Mouse (Mus musculus): ENCODE measurements around the gene Baiap2l1. TPM values are rescaled to one million over a fixed set of nuclear protein-coding genes. Genes with fewer than 3 reads are reported as not detected.
A peak's percentile ranks its signal among the peaks of the same experiment; 100 is the strongest.

Gene Baiap2l1
- 6.9 and 7.3 TPM in 2 replicates for polyA plus RNA-seq (2015; fragmentation: Nextera tagmentation; extraction: Ambion mirVana)

DNA sequence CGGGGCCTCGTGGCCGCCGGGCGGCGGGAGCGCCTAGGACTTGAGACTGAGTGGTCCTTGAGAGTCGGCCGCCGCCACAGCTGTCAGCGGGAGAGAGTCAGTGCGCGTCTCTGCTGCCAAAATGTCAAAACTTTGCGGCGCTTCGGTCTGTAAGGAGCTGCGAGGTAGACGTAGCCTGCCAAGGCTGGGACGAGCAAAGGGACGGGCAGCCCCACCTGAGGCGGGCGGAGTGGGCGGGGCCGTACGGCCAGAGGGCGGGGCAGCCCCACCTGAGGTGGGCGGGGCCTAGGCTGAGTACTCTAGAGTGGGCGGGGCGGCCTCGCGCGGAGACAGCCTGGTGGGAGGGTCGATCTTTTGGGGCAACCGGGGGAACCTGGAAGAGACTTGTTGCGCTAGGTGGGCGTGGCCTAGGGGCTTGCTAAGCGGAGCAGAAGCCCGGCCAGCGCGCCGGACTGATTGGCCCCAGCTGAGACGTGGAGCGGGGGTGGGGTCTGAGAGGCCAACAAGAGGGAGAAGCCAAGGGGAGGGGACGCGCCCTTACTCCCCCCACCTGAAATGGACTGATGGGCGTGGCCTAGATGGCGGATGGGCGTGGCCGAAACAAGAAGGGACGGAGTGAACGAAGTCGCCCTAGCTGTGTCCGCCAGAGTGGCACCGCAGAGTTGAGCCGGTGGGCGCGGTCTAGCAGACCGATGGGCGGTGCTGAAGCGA, at the start of gene Baiap2l1:
TSS of gene Baiap2l1 (minus strand) at position 232 of the 711 bp plus-strand sequence.
- WGBS, result under 1% methylated on average over 58 of the region's 60 CpGs

DNA sequence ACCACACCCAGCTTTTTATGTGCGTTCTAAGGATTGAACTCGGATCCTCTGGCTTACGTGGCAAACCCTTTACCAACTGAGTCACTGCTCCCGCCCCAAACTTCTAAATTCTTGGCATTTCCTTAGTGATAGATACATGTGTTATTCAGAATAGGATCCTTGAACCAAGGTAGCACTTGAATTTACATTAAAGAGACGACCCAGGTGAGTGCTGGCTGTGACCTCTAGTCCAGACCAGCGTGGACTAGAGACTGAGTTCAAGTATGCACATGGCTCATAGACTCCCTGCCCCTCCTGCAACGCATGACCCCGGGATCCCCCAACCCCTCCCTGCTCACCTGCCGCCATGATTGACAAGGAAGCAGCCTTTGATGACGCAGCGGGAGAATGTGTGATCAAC, 48.3 kb upstream of the Baiap2l1 start:
- WGBS, result 86% methylated on average over 11 of the region's 11 CpGs

More for the DNA sequence above, at the start of gene Baiap2l1:
- Histone ChIP-seq H3K9ac (peak within 1 kb of the TSS; percentile 72), H3K9me3 (no peaks in the 10 kb centered on the region), H3K27ac (peak within 1 kb of the TSS; percentile 28), H3K27me3 (no peaks in the 10 kb centered on the region), H3K36me3 (no peaks in the 10 kb centered on the region), H3K4me3 (peak within 1 kb of the TSS; percentile 62), H3K4me2 (replicated peaks) (peak within 1 kb of the TSS; percentile 90), H3K4me1 (peaks cover 8% of the 10 kb centered on the region; the same call in 1 of the 2 replicates)
- ATAC-seq (ENCODE audit: low FRiP score, low read depth), result peak; percentile 96

DNA sequence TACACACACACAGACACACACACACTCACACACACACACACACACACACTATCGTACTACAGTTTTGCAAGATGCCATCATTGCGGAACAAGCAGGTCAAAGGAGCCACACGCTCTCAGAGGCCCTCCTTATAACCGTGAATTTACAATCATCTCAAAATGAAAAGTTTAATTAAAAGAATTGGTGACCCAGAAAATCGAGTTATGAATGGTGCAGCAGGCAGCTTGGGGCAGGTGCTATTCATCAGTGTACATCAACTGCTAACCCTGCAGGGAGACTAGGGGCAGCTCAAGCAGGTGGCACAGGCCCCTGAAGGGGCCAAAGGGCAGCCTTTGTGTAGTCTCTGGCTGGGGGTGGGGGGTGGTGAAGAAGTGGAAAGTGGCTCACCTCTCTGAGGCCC, 42.9 kb upstream of the Baiap2l1 start:
- Histone ChIP-seq H3K9me3 (peaks cover 8% of the 10 kb centered on the region; the same call in 1 of the 2 replicates), H3K27me3 (no peaks in the 10 kb centered on the region), H3K9ac (no peak overlapping the region), H3K27ac (no peak overlapping the region), H3K36me3 (no peaks in the 10 kb centered on the region), H3K4me1 (peaks cover 17% of the 10 kb centered on the region), H3K4me2 (replicated peaks) (no peak overlapping the region), H3K4me3 (no peak overlapping the region)
- no peak for ATAC-seq (ENCODE audit: low FRiP score, low read depth)
- 69% methylated on average over 5 of the region's 5 CpGs for WGBS

More for the DNA sequence above, 48.3 kb upstream of the Baiap2l1 start:
- Histone ChIP-seq H3K9ac (no peak overlapping the region), H3K4me3 (no peak overlapping the region), H3K27me3 (no peaks in the 10 kb centered on the region), H3K36me3 (no peaks in the 10 kb centered on the region), H3K9me3 (no peaks in the 10 kb centered on the region), H3K27ac (no peak overlapping the region), H3K4me1 (peaks cover 6% of the 10 kb centered on the region; the same call in 1 of the 2 replicates), H3K4me2 (replicated peaks) (no peak overlapping the region)
- ATAC-seq (ENCODE audit: low FRiP score, low read depth), result no peak

DNA sequence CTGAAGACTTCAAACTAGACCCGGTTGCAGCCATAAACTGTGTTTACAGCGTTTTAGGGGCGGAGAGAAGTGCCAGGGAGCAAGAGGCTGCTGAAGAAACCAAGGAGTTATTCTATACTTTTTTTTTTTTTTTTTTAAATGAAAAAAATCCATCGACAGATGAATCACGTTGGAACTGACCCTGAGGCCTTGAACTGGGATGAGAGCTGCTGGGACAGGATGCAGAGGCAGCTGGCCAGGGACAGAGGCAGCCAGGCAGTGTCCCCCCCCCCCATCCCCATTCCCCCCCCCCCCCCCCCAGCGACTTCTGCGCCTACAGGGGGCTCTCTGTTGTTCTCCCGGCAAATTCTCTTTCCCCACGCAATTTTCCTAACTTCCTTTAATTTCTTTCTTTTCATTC, 39.7 kb upstream of the Baiap2l1 start:
- H3K4me2 ChIP-seq (replicated peaks), result no peak overlapping the region; the same call in 1 of the 2 replicates
- H3K27me3 ChIP-seq, result no peaks in the 10 kb centered on the region
- peaks cover 17% of the 10 kb centered on the region for H3K4me1 ChIP-seq
- H3K36me3 ChIP-seq, result no peaks in the 10 kb centered on the region
- H3K27ac ChIP-seq, result no peak overlapping the region
- H3K4me3 ChIP-seq, result no peak overlapping the region
- peaks cover 10% of the 10 kb centered on the region; the same call in 1 of the 2 replicates for H3K9me3 ChIP-seq
- 6% methylated on average over 5 of the region's 9 CpGs for WGBS
- no peak overlapping the region for H3K9ac ChIP-seq
- no peak for ATAC-seq (ENCODE audit: low FRiP score, low read depth)

DNA sequence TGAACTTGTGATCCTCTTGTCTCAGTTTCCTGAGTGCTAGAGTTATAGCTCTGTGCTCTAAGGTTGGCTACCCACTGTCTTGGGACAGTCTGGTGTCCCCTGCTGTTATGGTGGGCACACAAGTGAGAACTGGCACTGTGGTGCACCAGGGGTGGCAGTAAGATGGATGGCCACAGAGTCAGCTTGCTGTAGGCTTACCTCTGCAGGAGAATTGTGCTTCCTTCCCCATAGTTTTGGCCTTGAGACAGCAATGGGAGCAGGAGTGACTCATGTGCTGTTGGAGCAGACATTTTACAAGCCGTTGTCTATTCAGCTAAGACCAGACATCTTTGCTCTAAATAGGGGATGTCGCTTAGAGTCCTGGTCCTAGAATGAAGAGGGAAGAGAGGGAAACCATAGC, 36.2 kb upstream of the Baiap2l1 start:
- H3K27me3 ChIP-seq, result no peaks in the 10 kb centered on the region
- ATAC-seq (ENCODE audit: low FRiP score, low read depth), result no peak
- no peak overlapping the region for H3K4me2 ChIP-seq (replicated peaks)
- H3K4me1 ChIP-seq, result peaks cover 7% of the 10 kb centered on the region; the same call in 1 of the 2 replicates
- H3K9me3 ChIP-seq, result peaks cover 10% of the 10 kb centered on the region; the same call in 1 of the 2 replicates
- no peak overlapping the region for H3K9ac ChIP-seq
- H3K36me3 ChIP-seq, result no peaks in the 10 kb centered on the region
- 71% methylated on average over 2 of the region's 2 CpGs for WGBS
- H3K4me3 ChIP-seq, result no peak overlapping the region
- H3K27ac ChIP-seq, result no peak overlapping the region

DNA sequence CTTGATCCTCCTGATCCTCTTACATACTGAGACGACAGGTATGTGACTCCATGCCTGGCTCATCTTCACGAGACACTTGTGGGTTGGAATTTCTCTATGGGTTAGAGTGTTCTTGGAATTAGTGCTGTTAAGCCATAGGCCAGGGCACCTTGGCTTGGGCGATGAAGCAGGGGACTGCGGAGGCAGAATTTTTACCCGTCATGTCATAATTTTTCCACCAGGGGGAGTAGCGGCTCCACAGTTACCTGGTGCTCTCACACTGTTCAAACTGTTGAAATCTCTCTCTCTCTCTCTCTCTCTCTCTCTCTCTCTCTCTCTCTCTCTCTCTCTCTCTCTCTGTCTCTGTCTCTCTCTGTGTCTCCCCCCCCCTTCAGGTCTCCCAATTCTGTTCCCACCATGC, 29.9 kb upstream of the Baiap2l1 start:
- H3K9me3 ChIP-seq, result no peaks in the 10 kb centered on the region
- WGBS, result 11% methylated on average over 6 of the region's 6 CpGs
- no peak for ATAC-seq (ENCODE audit: low FRiP score, low read depth)

DNA sequence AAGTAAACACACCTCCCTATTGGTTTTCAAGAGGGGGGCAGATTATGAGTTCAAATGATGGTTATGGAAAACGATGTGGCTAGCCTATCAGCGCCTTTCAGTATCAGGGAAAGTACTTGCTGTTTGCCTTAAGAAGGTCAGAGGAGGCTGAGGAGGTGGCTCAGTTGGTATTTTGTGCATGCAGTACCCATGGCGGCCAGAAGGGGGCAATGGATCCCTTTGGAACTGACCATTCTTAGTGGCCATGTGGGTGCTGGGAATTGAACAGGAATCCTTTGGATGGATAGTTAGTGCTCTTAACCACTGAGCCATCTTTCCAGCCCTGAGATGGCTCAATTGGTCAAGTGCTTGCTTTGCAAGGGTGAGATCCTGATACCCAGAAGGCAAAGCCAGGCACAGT, 26.0 kb upstream of the Baiap2l1 start:
- no peak for ATAC-seq (ENCODE audit: low FRiP score, low read depth)
- Histone ChIP-seq H3K27me3 (no peaks in the 10 kb centered on the region), H3K4me2 (replicated peaks) (no peak overlapping the region)

More for the DNA sequence above, 29.9 kb upstream of the Baiap2l1 start:
- Histone ChIP-seq H3K27ac (no peak overlapping the region), H3K4me1 (no peaks in the 10 kb centered on the region), H3K36me3 (no peaks in the 10 kb centered on the region), H3K4me3 (no peak overlapping the region), H3K9ac (no peak overlapping the region), H3K27me3 (no peaks in the 10 kb centered on the region), H3K4me2 (replicated peaks) (no peak overlapping the region)

DNA sequence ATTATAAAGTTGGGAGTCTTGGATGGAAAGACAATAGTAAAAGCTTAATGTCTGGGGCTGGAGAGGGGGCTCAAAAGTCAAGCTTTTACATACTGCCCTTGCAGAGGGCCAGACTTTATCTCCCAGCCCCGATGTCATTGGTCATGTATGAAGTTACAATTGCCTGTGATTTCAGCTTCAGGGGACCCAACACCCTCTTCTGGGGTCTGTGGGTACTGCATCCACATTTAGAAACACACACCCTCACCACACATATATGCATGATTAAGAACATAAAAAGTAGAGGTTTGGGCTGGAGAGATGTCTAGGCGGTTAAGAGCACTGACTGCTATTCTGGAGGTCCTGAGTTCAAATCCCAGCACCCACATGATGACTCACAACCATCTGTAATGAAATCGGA, 23.9 kb upstream of the Baiap2l1 start:
- 80% methylated on average over 3 of the region's 3 CpGs for WGBS

More for the DNA sequence above, 26.0 kb upstream of the Baiap2l1 start:
- no peak overlapping the region for H3K4me3 ChIP-seq
- H3K36me3 ChIP-seq, result no peaks in the 10 kb centered on the region
- H3K9me3 ChIP-seq, result no peaks in the 10 kb centered on the region
- 68% methylated on average over 3 of the region's 3 CpGs for WGBS
- H3K27ac ChIP-seq, result no peak overlapping the region
- no peak overlapping the region for H3K9ac ChIP-seq
- H3K4me1 ChIP-seq, result no peaks in the 10 kb centered on the region

DNA sequence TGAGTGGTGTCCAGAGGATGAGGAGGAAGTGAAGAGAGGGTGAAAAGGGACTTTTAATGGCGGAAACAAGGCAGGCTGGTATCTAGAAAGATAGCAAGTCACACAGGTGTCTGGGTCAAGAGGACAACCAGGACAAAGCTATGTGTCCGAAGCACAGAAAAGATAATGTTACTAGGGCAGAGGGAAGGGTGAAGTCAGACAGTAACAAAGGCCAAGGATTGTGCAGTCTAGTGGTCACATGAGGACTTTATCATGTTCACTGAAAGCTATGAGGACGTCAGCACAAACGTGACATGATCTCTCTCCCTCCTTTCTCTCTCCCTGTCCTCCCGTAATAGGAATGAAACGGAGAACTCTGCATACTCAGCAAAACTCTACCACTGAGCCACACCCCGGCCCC, 22.8 kb upstream of the Baiap2l1 start:
- no peak overlapping the region for H3K4me3 ChIP-seq
- WGBS, result 83% methylated on average over 7 of the region's 7 CpGs

More for the DNA sequence above, 23.9 kb upstream of the Baiap2l1 start:
- H3K36me3 ChIP-seq, result no peaks in the 10 kb centered on the region
- no peak overlapping the region for H3K4me3 ChIP-seq
- no peak overlapping the region for H3K9ac ChIP-seq
- no peak overlapping the region for H3K27ac ChIP-seq
- no peaks in the 10 kb centered on the region for H3K27me3 ChIP-seq
- no peaks in the 10 kb centered on the region for H3K4me1 ChIP-seq
- H3K9me3 ChIP-seq, result no peaks in the 10 kb centered on the region
- no peak overlapping the region for H3K4me2 ChIP-seq (replicated peaks)
- no peak for ATAC-seq (ENCODE audit: low FRiP score, low read depth)

DNA sequence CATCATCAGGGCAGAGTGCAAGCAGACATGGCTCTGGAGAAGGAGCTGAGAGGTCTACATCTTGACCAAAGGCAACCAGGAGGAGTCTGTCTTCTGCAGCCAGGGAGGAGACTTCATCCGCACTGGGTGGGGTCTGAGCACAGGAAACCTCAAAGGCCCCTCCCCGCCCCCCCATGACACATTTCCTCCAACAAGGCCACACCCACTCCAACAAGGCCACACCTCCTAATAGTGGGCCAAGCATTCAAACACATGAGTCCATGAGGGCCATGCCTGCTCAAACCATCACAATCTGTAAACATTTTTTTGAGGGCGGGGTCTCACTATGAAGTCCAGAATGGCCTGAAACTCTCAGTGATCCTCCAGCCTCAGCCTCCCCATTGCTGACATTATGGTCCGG, 21.5 kb upstream of the Baiap2l1 start:
- H3K4me2 ChIP-seq (replicated peaks), result no peak overlapping the region
- no peak overlapping the region for H3K27ac ChIP-seq
- ATAC-seq (ENCODE audit: low FRiP score, low read depth), result no peak
- H3K4me3 ChIP-seq, result no peak overlapping the region
- H3K9me3 ChIP-seq, result no peaks in the 10 kb centered on the region
- H3K36me3 ChIP-seq, result no peaks in the 10 kb centered on the region
- WGBS, result 87% methylated on average over 4 of the region's 4 CpGs
- no peaks in the 10 kb centered on the region for H3K27me3 ChIP-seq
- no peaks in the 10 kb centered on the region for H3K4me1 ChIP-seq
- H3K9ac ChIP-seq, result no peak overlapping the region

More for the DNA sequence above, 22.8 kb upstream of the Baiap2l1 start:
- Histone ChIP-seq H3K27ac (no peak overlapping the region), H3K9me3 (no peaks in the 10 kb centered on the region), H3K4me1 (no peaks in the 10 kb centered on the region), H3K27me3 (no peaks in the 10 kb centered on the region), H3K9ac (no peak overlapping the region), H3K4me2 (replicated peaks) (no peak overlapping the region), H3K36me3 (no peaks in the 10 kb centered on the region)
- ATAC-seq (ENCODE audit: low FRiP score, low read depth), result no peak

DNA sequence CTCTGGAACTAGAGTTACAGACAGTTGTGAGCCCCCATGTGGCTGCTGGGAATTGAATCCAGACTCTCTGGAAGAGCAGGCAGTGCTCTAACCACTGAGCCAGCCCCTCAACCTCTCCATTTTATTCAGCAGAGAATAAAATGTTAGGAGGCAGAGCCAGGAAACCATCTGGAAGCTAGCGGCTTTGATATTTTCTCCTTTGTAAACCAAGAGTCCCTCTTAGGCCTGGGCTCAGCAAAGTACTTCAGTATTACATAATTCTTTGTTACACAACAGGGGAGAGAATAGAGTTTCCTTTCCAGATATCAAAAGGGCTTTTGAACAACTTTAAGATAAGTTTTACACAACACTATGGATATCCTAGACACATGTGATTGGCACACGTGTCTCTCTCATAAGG, 15.0 kb upstream of the Baiap2l1 start:
- ATAC-seq (ENCODE audit: low FRiP score, low read depth), result no peak
- 73% methylated on average over 2 of the region's 2 CpGs for WGBS
- no peaks in the 10 kb centered on the region for H3K36me3 ChIP-seq

DNA sequence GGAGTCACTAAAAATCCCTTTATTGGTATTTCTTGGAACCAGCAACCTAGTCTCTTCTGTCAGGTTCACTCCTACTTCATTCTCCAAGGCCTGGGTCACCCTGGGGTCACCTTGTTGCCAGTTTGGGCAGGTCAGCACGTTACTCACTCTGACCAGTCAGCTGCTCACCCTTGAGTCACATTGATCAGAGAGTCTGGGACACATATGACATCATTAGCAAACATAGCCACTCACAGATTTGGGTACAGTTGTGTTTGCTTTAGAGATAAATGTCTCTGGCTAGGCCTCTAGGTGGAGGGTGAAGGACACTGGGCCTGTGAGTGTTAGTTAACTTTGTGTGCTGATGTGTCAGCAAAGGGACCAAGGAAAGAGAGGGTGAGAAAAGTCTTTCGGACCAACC, 14.3 kb upstream of the Baiap2l1 start:
- no peaks in the 10 kb centered on the region for H3K36me3 ChIP-seq
- ATAC-seq (ENCODE audit: low FRiP score, low read depth), result no peak
- WGBS, result 56% methylated on average over 2 of the region's 2 CpGs
- H3K27ac ChIP-seq, result no peak overlapping the region
- no peak overlapping the region for H3K4me3 ChIP-seq
- no peaks in the 10 kb centered on the region for H3K4me1 ChIP-seq
- H3K9me3 ChIP-seq, result no peaks in the 10 kb centered on the region
- no peaks in the 10 kb centered on the region for H3K27me3 ChIP-seq
- H3K9ac ChIP-seq, result no peak overlapping the region
- no peak overlapping the region for H3K4me2 ChIP-seq (replicated peaks)

More for the DNA sequence above, 15.0 kb upstream of the Baiap2l1 start:
- Histone ChIP-seq H3K4me2 (replicated peaks) (no peak overlapping the region), H3K9me3 (no peaks in the 10 kb centered on the region), H3K4me3 (no peak overlapping the region), H3K27ac (no peak overlapping the region), H3K4me1 (no peaks in the 10 kb centered on the region), H3K27me3 (no peaks in the 10 kb centered on the region), H3K9ac (no peak overlapping the region)
